Mouse (Mus musculus) R1 (cell line): ENCODE measurements at regions not wholly inside any gene's neighbourhood (a gene's known extent, or its start where the extent isn't known, plus 50 kb on each side); places are given as distances from the start of the nearest gene placed in this dataset.

Experiments used
- DNase-seq: peaks from one replicate; pipeline ENCODE4 v3.0.0-alpha.2; 2018; ENCODE audit warnings: low read depth, low spot score

DNA sequence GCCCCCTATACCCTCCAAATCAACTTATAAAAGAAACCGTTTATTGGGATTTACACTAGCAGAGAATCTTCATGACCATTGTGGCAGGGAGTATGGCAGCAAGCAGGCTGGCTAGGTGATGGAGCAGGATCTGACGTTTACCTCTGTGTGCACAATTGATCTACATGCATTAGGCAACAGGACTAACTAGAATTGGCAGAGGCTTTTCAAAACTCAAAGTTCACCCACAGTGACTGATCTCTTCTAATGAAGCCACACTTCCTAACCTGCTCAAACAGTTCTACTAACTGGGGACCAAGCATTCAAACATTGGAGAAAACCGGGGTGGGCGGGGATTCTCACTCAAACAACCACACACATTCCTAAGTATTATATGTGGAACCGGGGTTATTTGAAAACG, 1382.9 kb upstream of the Tenm2 start:
- DNase-seq, result no peak

GRCm38 (mm10) chr11:38600971-38601370, 1365.2 kb upstream of the Tenm2 start:
- DNase-seq, result no peak

DNA sequence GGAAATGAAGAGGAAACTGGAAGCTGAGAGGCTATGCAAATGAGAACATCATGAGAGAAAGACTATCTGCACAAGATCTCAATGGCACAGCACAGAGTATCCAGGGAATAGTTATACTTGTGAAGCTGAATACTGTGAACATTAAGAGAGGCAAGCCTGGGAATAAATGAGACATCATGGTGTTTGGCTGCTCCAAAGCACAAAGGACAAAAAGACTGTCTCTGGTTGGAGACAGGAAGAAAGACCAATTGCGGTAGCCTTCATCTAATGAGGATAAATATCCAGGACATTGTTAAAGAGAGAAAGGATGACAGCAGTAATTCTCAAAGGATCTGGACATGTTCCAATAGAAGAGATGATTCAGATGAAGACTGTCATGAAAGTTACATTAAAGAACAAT, 1332.8 kb upstream of the Tenm2 start:
- DNase-seq, result no peak

DNA sequence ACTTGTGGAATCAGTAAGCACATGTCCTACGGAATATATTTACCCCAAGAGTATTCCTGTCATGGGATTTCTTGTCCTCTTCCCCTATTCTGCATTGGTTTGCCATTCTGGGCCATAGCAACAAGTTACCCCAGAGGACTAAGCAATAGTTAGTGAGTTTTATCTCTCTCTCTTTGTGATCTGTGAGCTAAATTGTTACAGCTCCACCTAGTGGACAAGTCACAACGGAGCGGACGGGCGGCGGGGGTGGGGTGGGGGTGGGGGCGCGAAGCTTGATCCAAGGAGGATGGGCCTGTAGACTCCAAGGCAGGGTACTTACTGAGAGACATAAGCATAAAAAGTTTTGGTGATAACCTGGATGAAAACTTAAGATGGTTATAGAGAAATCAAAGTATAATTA, 1308.1 kb upstream of the Tenm2 start:
- peak; percentile 23 for DNase-seq

- DNase-seq, result no peak
These were observed 1304.3 kb upstream of the Tenm2 start for GRCm38 (mm10) chr11:38540097-38540496.

DNA sequence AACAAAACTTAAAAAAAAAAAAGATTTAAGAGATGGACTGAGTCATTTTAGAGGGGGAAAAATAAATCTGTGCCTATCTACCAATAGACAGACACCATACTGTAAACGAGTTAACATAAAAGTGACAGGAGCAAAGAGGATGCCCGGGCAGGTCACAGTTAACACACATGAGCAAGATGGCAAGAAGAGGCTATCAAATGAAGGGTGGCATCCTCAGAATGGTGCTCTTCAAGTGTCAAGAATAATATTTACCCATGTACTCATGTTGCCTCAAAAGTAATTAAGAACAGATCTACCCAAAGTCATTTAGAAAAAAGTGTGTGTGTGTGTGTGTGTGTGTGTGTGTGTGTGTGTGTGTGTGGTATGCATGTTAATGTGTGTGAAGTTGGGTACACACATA, 1296.5 kb upstream of the Tenm2 start:
- no peak for DNase-seq

DNA sequence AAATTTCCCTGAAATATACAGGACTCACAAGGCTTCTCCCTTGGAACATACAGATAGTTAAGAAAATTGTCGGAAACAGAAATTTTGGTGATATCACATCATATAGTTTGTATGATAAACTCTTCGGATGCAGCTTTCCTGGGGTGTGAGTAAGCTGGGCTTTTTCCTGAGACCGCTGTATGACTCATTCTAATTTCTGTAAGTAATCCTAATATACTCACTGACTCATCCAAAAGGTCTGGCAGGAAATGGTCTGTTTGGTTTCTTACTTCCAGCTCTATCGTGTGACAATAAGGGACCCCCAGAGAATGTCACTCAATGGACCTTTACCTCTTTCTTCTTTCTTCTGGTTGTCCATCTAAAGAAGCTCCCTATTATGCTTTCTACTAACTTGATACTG, 1273.9 kb upstream of the Tenm2 start:
- no peak for DNase-seq

GRCm38 (mm10) chr11:38464239-38464596, 1228.5 kb upstream of the Tenm2 start:
- no peak for DNase-seq

GRCm38 (mm10) chr11:38463568-38464238, 1227.9 kb upstream of the Tenm2 start:
- DNase-seq, result no peak

DNA sequence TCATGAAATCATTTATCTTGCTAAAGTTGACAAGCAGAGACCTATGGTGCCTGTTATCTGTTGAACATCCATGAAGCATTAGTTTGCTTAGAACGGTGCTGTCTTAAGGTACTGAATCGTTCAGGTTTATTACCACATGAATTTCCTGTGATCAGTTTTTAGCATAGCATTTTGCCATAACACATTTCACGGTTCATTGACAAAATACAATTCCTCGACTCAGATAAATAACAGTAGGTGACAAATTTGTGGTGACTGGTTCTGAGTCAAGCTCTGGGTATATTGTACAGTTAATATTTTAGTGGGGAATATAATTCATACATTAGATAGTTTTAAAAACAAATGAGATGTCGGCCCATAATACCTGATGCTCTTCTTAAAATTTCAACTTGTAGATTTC, 1207.5 kb upstream of the Tenm2 start:
- DNase-seq, result no peak

GRCm38 (mm10) chr11:38410302-38410701, 1174.5 kb upstream of the Tenm2 start:
- no peak for DNase-seq

DNA sequence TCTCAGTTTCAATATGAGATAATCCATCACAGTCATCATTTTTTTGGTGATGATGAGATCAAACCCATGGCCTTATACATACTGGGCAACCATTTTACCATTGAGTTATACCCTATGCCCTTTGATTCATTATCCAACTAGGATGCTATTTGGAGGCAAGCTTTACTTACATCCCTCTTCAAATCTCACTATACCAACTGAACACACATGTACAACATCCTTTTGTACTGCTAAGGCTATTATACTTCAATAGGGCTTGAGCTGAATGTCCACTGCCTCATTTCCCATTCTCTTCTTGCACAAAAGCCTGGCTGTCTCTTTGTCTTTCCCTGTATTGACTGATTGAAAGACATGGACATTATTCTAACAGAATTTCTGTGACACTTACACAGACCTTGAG, 1162.0 kb upstream of the Tenm2 start:
- no peak for DNase-seq

DNA sequence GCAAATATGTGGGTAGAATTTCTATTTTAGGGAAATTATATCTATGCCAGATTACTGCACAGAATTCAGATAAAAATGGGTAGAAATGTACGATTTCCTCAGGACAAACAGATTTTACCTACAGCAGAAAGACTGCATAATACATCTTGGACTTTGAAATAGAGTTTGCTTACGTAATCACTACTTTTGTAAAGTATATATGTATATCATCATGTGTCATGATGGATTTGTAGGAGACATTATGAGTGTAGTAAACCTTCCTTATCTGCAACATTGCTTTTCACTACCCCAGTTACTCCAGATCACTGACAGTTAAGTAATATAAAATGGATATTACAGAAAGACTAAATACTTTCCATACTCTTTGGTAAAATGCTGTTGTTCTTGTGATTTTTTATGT, 1151.2 kb upstream of the Tenm2 start:
- no peak for DNase-seq

DNA sequence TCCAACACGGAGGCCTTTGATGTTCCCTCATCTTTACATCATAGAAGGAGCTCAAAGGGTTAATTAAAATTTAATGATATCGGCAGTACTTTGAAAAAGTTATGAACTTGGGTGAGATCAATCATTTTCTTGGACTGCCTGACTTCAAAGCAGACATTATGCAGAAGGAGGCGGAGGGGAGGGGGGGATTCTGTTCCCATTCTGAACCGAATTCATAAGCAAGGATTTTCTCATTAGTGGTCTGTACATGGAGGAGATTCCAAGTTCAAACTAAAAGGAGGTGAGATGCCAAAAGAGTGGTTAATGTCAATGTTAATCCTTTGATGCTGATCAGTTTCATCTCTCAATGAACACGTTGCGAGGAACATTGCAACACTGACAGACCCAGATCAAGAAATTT, 1110.7 kb upstream of the Tenm2 start:
- no peak for DNase-seq

GRCm38 (mm10) chr11:38335411-38335810, 1099.6 kb upstream of the Tenm2 start:
- DNase-seq, result no peak

- DNase-seq, result no peak
These were observed 1061.9 kb upstream of the Tenm2 start for GRCm38 (mm10) chr11:38297693-38298092.

- no peak for DNase-seq
These were observed 1055.5 kb upstream of the Tenm2 start for GRCm38 (mm10) chr11:38291289-38291688.

GRCm38 (mm10) chr11:38280961-38281360, 1045.2 kb upstream of the Tenm2 start:
- DNase-seq, result no peak
